Mouse (Mus musculus): Measurements from ENCODE around the gene Parp9.
"Not testable (repeated sequence)": the region's sequence is repeated elsewhere in the genome, so short reads cannot be mapped to it uniquely, and the experiment has no call there.

Parp9 gene

DNA sequence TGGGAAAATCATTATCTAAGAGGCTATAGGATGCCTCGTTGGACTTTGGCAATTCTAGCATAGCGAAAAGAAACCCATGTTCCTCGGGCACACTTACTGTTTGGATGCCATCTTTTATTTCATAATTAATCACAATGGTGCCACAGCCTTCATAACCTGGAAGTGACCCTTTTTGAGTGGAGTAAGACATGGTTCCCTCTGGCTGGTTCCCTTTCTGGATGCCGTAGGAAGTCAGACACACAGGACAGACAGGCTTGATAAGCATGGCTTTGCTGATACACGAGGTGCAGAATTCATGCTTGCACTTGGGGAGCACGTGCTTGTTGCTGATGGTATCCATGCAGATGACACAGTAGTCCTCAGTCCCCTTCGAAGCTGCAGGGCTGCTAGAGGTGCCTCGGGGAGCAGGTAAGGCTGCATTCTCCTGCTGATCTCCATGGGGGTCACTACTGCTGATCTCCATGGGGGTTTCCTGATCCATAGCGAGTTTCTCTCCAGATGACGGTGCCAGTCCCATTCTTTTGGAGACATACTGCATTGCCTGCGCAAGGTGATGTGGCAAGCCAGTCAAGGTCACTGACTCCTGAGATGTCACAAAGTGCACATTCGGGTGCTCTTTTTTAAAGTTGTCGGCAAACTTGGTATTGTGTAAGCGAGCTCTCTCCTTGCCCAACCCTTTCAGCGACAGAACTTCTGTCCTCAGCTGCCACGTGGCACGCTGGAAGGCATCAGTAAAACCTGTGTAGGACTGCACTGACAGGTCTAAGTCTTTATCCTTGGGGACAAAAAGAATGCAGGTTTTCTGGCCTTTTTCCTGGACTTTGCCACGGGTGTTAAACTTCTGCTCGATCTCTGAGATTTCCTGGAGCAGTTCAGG lies 5.9 kb upstream of the Parp9 start:
- DNase-seq = no peak

DNA sequence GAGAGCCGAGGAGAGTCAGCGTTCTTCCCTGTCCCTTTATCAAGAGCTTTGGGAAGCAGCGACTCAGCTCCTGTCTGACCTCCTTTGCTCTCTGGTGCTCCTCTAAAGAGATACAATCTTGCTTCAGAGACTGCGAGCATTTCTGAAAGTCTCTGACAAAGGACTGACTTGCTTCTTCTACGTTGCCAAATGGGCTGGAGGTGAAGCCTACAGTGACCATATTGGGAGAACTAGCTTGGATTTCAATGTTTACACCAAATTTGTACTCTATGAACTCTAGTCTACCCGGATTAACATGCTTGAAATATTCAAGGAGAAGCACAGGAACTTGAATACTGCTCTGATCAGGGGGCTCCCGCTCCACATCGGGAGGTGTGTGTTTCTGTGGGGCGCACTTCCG lies 5.1 kb upstream of the Parp9 start:
- DNase-seq = no peak

DNA sequence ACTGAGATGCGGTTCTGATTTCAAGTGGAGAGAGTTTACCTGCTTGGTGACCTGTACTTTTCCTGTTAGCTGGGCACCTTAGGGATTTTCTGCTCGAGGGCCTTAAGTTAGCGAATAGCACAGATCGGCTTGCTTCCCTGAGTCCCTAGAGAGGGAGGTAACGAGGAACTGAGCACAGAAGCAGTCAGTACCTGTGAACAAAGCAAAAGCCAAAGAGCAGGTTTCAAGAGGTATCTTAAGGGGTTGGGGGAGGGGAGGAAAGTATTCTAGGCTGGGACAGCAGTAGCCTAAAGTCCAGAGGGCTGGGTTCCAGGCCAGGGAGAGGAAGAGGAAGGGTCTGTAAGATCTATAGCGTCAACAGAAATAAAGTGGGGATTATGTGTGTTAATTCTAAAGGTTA lies 991 bp downstream of the Parp9 start:
- no peak for DNase-seq

DNA sequence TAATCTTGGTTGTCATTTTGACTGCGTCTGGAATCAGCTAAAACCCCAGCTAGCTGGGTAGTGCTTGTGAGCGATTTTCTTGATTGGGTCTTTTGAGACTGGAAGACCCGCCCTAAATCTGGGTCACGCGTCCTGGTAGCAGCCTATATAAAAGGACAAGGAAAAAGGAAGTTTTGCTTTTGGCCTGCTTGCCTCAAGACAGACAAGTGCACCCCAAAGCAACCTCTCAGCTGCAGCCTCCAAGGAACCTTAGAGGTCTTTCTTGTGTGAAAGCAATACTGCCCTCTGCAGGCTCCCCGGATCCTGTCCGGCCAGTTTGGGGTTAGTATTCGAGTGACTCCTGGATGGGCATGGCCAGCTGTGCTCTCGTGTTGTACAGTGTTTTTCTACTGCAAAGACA lies 1.4 kb downstream of the Parp9 start:
- peak; percentile 62 for DNase-seq

DNA sequence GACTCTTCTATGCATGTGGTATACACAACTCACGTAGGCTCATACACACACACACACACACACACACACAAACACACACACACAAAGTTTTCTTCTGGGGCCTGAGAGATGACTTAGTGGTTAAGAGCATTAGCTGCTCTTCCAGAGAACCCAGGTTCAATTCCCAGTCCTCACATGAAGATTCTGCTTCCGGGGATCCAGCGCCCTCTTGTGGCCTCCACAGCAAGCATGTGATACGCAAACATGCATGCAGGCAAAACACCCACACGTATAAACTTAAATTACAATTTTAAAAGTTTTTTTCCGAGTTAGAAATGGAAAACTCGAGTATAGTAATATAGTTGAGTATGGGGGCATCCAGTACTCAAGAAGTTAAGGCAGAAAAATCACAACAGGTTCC lies 3.1 kb downstream of the Parp9 start:
- DNase-seq = no peak

DNA sequence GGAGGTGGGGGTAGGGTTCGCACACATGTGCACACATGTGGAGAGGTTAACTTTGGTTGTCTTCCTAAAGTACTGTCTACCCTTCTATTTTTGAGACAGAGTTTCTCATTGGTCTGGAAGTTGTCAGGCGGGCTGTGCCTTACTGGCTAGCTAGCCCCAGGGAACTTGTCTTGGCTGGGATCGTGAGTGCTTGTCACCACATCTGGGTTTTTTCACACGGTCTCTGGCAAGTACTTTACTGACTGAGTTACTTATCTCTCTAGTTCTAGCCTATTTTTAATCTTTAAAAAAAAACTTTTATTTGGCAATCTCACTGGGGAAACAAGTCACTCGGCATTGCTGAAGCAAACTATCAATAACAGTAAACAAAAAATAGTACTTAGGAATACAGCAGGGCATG lies 11.0 kb downstream of the Parp9 start:
- no peak for DNase-seq

DNA sequence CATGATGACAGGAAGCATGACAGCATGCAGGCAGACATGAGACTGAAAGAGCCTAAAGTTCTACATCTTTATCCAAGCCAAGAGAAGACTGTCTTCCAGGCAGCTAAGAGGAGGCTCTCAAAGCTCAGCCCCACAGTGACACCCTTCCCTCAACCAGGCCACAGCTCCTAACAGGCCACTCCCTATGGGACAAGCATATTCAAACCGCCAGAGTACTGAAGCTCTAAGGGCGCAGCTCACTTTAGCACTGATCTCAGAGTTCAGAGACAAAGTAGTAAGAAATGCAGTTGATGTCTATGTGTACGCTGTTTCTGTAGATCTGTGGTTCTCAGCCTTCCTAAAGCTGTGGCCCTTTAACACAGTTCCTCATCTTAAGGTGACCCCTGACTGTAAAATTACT lies 12.9 kb downstream of the Parp9 start:
- no peak for DNase-seq

DNA sequence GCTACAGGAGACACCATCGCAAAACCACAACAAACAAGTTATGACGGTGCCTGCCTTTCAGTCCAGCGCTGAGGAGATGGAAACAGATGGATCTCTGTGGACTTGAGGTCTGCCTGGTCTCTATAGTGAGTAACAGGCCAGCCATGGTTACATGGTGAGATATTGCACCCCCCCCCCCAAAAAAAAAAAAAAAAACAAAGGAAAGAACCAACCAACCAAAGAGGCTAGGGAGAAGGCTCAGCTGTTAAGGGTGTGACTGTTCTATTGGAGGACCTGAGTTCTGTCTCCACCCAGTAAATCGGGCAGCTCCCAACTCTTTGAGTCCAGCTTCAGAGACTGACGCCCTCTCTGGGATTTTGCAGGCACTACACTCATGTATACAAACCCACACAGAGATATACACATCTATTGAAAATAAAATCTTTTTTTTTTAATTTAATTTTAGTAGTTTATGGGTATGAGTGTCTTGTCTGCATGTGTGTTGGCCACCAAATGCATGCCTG lies 14.4 kb downstream of the Parp9 start:
- no peak for DNase-seq

DNA sequence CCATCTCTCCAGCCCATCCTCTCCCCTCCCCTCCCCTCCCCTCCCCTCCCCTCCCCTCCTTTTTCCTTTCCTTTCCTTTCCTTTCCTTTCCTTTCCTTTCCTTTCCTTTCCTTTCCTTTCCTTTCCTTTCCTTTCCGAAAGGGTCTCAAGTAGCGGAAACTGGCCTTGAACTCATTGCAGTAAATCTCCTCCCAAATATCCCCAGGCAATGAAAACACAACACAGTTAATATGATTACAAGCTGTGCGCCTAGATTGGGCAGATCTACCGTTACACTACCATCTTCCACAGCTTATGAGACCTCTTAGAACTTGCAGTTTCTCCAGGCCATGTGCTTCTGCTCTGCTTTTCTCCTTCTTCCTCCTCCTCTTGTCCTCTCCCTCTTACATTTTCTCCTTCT lies 27.7 kb downstream of the Parp9 start:
- not testable (repeated sequence) for DNase-seq

DNA sequence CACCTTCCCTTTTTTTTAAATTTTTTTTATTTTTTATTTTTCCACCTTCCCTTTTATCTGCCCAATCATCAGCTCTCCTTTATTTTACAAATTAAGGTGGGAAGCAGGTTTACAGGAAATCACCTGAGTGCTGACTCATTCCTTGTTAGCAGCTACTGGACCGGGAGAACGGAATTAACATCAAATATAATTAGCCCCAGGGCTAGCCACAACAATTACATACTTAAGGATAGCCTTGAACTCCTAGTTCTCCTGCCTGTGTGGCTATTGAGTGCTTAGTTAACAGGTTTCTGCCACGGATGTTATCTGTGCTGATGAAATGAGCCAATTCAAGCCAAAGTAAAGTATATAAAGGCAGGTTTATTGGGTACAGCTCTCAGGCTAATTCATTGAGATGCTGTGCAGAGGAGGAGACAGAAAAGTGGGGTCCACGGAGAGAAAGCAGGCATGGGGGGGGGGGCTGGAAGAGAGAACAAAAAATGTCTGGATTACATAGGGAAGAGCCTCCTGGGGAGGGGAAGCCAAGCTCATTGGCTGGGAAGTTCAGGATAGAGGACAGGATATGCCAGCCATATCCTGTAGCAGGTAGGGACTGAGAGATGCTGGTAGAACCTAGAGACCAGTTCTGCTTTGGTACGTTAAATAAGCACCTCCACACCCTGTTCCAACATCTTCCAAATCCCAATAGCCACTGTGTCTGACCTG lies 28.3 kb downstream of the Parp9 start:
- DNase-seq = no peak

DNA sequence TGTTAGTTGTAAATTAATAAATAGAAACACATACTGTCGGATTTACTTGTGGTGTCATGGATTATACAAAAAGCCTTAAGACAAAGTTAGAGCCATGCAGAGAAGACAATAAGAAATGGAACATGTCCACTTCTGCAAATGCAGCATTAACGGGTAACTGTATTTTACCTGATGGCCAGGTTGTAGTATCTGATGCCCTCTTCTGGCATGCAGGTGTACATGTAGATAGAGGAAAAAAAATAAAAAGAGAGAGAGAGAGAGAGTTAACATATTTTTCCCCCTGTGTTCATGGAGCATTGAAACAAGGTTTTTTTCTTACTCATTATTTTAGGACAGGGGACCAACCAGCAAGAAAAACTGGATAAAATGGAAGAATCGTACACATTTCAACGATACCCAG lies 29.0 kb downstream of the Parp9 start:
- DNase-seq = no peak

DNA sequence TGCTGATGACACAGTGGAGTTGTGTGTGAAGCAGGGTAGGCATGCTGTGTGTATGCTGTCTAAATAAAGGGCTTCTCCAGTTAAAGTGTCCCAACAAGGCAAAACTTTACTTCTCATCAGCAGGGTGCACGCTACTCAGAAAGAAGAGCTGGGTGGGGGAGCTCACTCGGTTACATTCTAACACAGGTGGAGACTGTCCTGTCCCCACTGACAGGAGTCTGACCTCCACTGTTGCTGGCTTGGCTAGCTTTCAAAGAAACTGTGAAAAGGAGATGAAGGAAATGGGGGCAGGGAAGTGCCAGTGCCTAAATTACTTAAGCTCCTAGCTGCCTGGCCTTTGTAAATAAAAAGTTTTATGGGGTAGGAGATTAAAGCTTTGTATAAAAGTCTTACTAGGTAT lies 29.9 kb downstream of the Parp9 start:
- no peak for DNase-seq

DNA sequence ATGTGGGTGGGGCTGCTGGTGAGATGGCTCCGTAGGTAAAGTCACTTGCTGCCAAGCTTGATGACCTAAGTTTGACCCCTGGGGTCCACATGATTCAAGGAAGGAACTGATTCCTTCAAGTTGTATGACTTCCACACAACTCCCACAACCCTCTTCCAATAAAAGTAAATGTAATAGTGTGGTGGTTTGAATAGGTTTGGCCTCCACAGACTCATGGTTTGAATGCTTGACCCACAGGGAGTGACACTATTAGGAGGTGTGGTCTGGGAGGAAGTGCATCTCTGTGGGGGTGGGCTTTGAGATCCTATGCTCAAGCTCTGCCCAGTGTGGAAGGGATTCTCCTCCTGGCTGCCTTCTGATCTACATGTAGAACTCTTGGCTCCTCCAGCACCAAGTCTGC lies 35.8 kb downstream of the Parp9 start:
- no peak for DNase-seq

DNA sequence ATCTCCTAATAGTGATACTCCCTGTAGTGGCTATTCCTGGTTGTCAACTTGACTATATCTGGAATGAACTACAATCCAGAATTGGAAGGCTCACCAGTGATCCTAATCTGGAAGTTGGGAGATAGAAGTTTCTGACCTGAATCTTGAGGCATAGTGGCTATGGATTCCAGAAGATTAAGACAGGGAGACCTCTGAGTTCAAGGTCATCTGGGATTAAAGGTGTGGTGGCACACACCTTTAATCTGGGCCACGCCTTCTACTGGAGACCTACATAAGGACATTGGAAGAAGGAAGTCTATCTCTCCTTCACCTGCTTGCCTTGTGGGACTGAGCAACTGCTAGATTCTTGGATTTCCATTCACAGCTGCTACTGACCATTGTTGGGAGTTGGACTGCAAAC lies 40.2 kb downstream of the Parp9 start, which contains the start of gene Kpna1:
Kpna1 (plus strand) TSS at position 301 of the 400 bp plus-strand sequence.
- not testable (repeated sequence) for DNase-seq

DNA sequence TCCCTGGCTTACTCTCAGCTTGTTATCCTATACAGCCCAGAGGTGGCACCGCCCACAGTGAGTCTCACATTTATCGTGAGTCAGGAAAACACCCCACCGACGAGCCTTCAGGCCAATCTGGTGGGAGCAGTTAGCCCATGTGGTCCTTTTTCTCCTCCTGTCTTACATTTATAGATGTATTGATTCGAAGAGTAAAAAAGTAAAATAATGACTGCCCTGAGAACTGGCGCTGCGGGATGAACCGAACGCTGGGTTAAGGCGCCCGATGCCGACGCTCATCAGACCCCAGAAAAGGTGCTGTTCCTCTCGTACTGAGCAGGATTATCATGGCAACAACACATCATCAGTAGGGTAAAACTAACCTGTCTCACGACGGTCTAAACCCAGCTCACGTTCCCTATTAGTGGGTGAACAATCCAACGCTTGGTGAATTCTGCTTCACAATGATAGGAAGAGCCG lies 43.1 kb downstream of the Parp9 start:
- peak; percentile 100 for DNase-seq

DNA sequence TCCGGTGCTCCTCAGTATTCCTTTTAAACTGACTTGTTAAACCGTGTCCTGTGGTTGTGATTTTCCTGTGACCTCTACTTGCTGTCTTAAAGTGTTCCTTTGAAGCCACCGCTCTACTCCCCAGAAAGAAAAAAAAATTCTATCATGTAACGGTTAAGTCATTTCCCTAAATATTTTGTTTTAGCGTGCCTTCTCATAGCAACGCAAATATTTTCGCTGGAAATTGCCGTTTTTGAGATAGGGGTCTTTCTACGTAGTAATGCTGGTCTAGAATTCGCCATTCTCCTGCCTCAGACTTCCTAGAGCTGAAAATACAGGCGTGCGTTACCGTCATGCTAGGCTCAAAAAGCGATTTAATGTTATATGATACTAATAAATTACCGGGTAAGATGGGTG lies 44.2 kb downstream of the Parp9 start:
- peak; percentile 5 for DNase-seq

DNA sequence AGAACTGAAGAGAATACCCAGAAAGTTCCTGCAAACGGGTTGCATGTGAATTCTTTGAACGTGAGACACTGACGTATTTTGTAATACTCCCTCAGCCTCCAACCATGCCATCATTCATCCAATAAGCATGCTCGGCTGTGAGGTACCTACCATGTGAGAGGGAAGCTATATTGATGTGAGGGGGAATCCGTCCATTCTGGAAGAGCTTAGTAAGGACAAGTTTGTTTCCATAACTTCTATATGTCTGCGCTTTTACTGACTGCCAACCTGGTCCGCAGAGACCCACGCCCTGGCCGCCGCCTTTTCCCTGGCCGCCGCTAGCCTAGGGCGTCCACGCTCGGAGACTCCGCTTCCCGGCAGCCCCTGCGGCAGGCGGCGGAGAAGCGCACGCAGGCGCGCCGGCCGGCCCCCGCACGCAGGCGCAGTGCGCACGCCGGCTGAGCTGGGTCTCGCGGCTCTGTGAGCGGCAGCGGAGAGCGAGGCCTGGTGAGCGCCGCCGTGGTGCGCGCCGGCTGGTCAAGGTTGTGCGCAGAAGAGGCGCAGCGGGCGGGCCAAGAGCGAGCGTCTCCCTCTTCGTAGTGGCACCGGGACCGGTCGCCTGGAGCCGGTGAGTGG lies 44.7 kb downstream of the Parp9 start:
- DNase-seq = peak; percentile 95

DNA sequence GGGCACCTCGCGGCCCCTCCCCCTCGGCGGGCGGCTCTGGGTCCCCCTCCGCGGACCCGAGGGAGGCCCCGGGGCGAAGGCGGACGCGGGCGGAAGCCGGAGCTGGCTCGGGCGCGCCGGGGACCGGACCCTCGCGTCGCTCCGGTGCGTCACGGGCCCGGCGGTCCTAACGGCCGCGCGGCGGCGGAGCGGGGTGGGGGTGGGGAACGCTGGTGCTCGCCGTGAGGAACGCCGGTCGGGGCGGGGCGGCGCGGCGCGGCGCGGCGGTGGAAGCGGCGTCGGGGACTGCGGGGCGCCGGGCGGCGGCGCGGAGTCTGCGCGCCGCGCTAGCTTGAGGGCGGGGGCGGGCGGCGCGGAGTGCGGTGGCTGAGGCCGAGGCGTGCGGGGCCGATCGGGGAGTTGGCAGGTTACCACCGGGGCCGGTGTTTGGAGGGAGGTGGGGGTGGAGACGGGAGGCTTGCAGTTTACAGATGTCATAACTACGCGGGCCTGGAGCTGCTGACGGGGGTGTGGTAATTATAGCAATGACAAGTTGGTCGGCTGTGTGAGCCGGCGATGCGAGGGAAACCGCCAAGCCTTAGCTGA lies 45.3 kb downstream of the Parp9 start:
- DNase-seq = peak; percentile 79

DNA sequence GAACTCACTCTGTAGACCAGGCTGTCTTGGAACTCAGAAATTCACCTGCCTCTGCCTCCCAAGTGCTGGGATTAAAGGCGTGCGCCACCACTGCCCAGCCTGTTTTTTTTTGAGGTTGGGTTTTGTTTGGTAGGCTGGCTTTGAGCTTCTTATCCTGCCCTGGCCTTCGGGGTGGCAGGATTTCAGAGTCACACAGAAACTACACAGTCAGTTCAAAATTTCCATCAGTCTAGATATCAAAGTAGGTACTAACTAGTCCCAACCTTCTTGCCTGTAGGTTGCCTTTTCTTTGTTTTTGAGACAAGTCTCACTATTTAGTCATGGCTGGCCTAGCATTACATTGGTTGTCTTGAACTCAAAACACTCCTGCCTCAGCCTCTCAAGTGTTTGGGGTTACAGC lies 46.2 kb downstream of the Parp9 start:
- DNase-seq = no peak

DNA sequence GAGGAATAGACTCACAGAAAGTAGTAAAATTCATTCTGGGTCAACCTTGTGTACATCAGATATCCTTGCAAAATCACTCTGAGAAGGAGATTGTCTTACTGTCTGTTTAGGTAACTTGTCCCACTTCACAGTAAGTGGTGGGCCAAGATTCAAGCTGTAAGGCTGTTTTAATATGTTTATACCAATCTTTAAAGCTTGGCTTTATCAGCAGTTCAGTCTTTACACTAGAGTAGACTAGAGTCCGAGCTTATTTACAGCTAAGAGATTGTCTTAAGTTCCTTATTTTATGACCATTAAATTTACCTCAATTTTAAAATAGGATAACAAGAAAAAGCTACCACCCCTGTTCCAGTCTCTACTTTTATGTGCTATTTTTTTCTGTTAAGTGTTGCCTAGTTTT lies 49.7 kb downstream of the Parp9 start:
- no peak for DNase-seq

DNA sequence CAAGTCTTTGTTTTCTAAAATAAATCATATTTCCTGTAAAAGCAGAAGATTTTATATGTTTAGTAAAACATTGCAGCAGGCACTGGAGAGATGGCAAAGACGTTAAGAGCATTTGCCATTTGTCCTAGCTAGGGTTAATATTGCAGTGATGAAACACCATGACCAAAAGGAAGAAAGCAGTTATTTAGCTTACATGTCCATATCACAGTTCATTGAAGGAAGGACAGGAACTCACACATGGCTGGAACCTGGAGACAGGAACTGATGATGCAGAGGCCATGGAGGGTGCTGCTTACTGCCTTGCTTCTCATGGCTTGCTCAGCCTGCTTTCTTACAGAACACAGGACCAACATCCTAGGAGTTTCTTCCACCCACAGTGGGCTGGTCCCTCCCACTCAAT lies 54.1 kb downstream of the Parp9 start:
- DNase-seq = no peak

DNA sequence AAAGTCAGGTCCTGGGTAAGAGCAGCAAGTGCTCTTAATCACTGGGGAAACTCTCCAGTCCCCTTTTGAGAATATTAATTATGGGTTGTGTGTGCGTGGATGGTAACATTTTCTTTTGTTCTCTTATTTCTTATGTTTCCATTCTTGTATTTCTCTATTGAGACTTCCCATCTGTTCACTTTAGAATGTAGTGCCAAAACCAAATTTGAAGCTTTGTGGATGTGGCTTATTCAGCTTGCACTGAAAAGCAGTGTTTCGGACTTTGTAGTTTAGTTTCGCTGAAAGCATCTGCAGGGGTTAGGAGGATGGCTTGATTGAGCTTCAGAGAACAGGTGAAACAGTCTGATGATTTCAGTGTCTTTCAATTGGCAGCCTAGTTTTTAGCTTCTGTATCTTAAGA lies 55.0 kb downstream of the Parp9 start:
- no peak for DNase-seq

DNA sequence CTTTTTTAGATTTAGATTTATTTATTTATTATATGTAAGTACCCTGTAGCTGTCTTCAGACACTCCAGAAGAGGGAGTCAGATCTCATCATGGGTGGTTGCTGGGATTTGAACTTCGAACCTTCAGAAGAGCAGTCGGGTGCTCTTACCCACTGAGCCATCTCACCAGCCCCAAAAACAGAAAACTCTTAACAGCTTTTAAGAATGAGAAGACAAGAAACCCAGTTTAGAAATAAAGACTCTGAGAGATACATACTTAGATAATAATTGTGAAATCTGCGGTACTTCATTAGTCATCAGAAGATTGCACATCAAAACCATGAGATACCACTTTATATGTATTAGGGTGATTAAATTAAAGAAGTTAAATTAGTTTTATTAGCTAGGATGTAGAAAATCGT lies 60.6 kb downstream of the Parp9 start:
- not testable (repeated sequence) for DNase-seq

Measured in right cerebral cortex, postnatal 25 days (tissue).